Mouse (Mus musculus) embryonic facial prominence, embryonic 13.5 days (tissue): ENCODE data around the gene Cux2. TPM values are rescaled to one million over a fixed set of nuclear protein-coding genes. Genes with fewer than 3 reads are reported as not detected.

Experiments used
- ATAC-seq: fragments of 200-750 bp; cut with Nextera tagmentation; 2 replicates; pipeline ENCODE4 v1.8.0; 2017; ENCODE audit warnings: low read depth; ENCODE audit not compliant: insufficient number of reproducible peaks, insufficient read depth, low FRiP score, low TSS enrichment
- H3K27ac ChIP-seq: fragments of 300-500 bp; sonication (generic); 2 replicates; pipeline ENCODE4 v1.5.1; 2015; ENCODE audit warnings: moderate library complexity, mild to moderate bottlenecking, inconsistent platforms
- H3K27me3 ChIP-seq: fragments of 300-500 bp; sonication (generic); 2 replicates; pipeline ENCODE4 v1.6.1; 2015; ENCODE audit warnings: mild to moderate bottlenecking, inconsistent platforms
- H3K36me3 ChIP-seq: fragments of 300-500 bp; sonication (generic); 2 replicates; pipeline ENCODE4 v1.6.1; 2015; ENCODE audit warnings: mild to moderate bottlenecking, inconsistent platforms
- H3K4me1 ChIP-seq: fragments of 300-500 bp; sonication (generic); 2 replicates; pipeline ENCODE4 v1.6.1; 2015; ENCODE audit warnings: inconsistent platforms
- H3K4me2 ChIP-seq: fragments of 300-500 bp; sonication (generic); 2 replicates; pipeline ENCODE4 v1.6.1; 2015; ENCODE audit warnings: moderate library complexity, mild to moderate bottlenecking, inconsistent platforms
- H3K4me3 ChIP-seq: fragments of 300-500 bp; sonication (generic); 2 replicates; pipeline ENCODE4 v1.5.1; 2015; ENCODE audit warnings: mild to moderate bottlenecking, inconsistent platforms
- H3K9ac ChIP-seq: fragments of 300-500 bp; sonication (generic); 2 replicates; pipeline ENCODE4 v1.6.1; 2015; ENCODE audit warnings: mild to moderate bottlenecking, inconsistent platforms
- H3K9me3 ChIP-seq: fragments of 300-500 bp; sonication (generic); 2 replicates; pipeline ENCODE4 v1.6.1; 2016; ENCODE audit warnings: inconsistent platforms
- WGBS: fragments of 180-500 bp; shearing (Covaris S2); methylation state at CpG from one replicate; pipeline ENCODE4 v1.1.7; 2015; ENCODE audit warnings: mixed read lengths; 5-methylcytosine and 5-hydroxymethylcytosine counted together
- polyA plus RNA-seq: library from polyadenylated mRNA; unstranded; fragments of >200 nt; fragmentation: Nextera tagmentation; extraction: Ambion mirVana; gene quantifications from 2 replicates; pipeline ENCODE4 v1.2.1, GENCODE M21; 2015

Gene Cux2
- polyA plus RNA-seq, 1 experiment from 2014 or later, result 4.0 TPM

- no peak overlapping the region for H3K4me3 ChIP-seq
- peaks cover 16% of the 10 kb centered on the region for H3K4me1 ChIP-seq
- 43% methylated on average over 11 of the region's 11 CpGs for WGBS
- no peaks in the 10 kb centered on the region for H3K9me3 ChIP-seq
- peak; percentile 71 for ATAC-seq
- H3K27me3 ChIP-seq, result no peaks in the 10 kb centered on the region
- no peak overlapping the region for H3K27ac ChIP-seq
- H3K4me2 ChIP-seq, result no peak overlapping the region
- H3K9ac ChIP-seq, result no peak overlapping the region
- no peaks in the 10 kb centered on the region for H3K36me3 ChIP-seq
Measured at GRCm38 (mm10) chr5:122080930-122081329, 31.0 kb upstream of the Cux2 start.

GRCm38 (mm10) chr5:122079796-122080195, 29.9 kb upstream of the Cux2 start:
- Histone ChIP-seq H3K27me3 (no peaks in the 10 kb centered on the region), H3K4me1 (peaks cover 14% of the 10 kb centered on the region), H3K9me3 (no peaks in the 10 kb centered on the region), H3K9ac (no peak overlapping the region), H3K27ac (no peak overlapping the region), H3K4me3 (no peak overlapping the region), H3K36me3 (no peaks in the 10 kb centered on the region), H3K4me2 (no peak overlapping the region)
- ATAC-seq, result no peak
- WGBS, result 77% methylated on average over 7 of the region's 7 CpGs

- no peak for ATAC-seq
- 73% methylated on average over 4 of the region's 4 CpGs for WGBS
Measured at GRCm38 (mm10) chr5:122077244-122077643, 27.3 kb upstream of the Cux2 start.

GRCm38 (mm10) chr5:122075736-122076135, 25.8 kb upstream of the Cux2 start:
- Histone ChIP-seq H3K4me2 (no peak overlapping the region), H3K9ac (no peak overlapping the region), H3K27me3 (no peaks in the 10 kb centered on the region), H3K4me3 (no peak overlapping the region), H3K36me3 (no peaks in the 10 kb centered on the region), H3K9me3 (no peaks in the 10 kb centered on the region), H3K4me1 (peaks cover 14% of the 10 kb centered on the region), H3K27ac (no peak overlapping the region)
- WGBS, result 58% methylated on average over 3 of the region's 3 CpGs
- no peak for ATAC-seq

More at GRCm38 (mm10) chr5:122077244-122077643, 27.3 kb upstream of the Cux2 start:
- H3K36me3 ChIP-seq, result no peaks in the 10 kb centered on the region
- H3K4me3 ChIP-seq, result no peak overlapping the region
- H3K4me1 ChIP-seq, result peaks cover 17% of the 10 kb centered on the region
- H3K4me2 ChIP-seq, result no peak overlapping the region
- no peak overlapping the region for H3K9ac ChIP-seq
- no peaks in the 10 kb centered on the region for H3K27me3 ChIP-seq
- no peak overlapping the region for H3K27ac ChIP-seq
- no peaks in the 10 kb centered on the region for H3K9me3 ChIP-seq

- Histone ChIP-seq H3K27ac (no peak overlapping the region), H3K4me3 (no peak overlapping the region), H3K9ac (no peak overlapping the region), H3K9me3 (no peaks in the 10 kb centered on the region), H3K27me3 (no peaks in the 10 kb centered on the region), H3K4me1 (0 out of 2 replicates have a peak, but pooled peaks cover 3% of the 10 kb centered on the region), H3K4me2 (no peak overlapping the region), H3K36me3 (no peaks in the 10 kb centered on the region)
- WGBS, result 76% methylated on average over 4 of the region's 4 CpGs
- no peak for ATAC-seq
Measured at GRCm38 (mm10) chr5:122071997-122072396, 22.1 kb upstream of the Cux2 start.

GRCm38 (mm10) chr5:122070963-122071800, 21.3 kb upstream of the Cux2 start:
- no peak overlapping the region for H3K4me3 ChIP-seq
- H3K27me3 ChIP-seq, result no peaks in the 10 kb centered on the region
- H3K27ac ChIP-seq, result no peak overlapping the region
- 83% methylated on average over 16 of the region's 16 CpGs for whole genome bisulfite sequencing
- H3K4me1 ChIP-seq, result 0 out of 2 replicates have a peak, but pooled peaks cover 3% of the 10 kb centered on the region
- no peak for ATAC-seq
- H3K9me3 ChIP-seq, result no peaks in the 10 kb centered on the region
- no peaks in the 10 kb centered on the region for H3K36me3 ChIP-seq
- no peak overlapping the region for H3K4me2 ChIP-seq
- H3K9ac ChIP-seq, result no peak overlapping the region

- 76% methylated on average over 13 of the region's 13 CpGs for WGBS
Measured at GRCm38 (mm10) chr5:122068563-122068962, 18.7 kb upstream of the Cux2 start.

GRCm38 (mm10) chr5:122063204-122063933, 13.5 kb upstream of the Cux2 start:
- 71% methylated on average over 25 of the region's 25 CpGs for WGBS
- Histone ChIP-seq H3K9me3 (no peaks in the 10 kb centered on the region), H3K27me3 (0 out of 2 replicates have a peak, but pooled peaks cover 4% of the 10 kb centered on the region), H3K27ac (no peak overlapping the region), H3K9ac (no peak overlapping the region), H3K4me1 (peaks cover 18% of the 10 kb centered on the region), H3K4me3 (no peak overlapping the region), H3K4me2 (no peak overlapping the region), H3K36me3 (no peaks in the 10 kb centered on the region)
- ATAC-seq, result no peak

More at GRCm38 (mm10) chr5:122068563-122068962, 18.7 kb upstream of the Cux2 start:
- Histone ChIP-seq H3K9ac (no peak overlapping the region), H3K4me2 (no peak overlapping the region), H3K36me3 (no peaks in the 10 kb centered on the region), H3K9me3 (no peaks in the 10 kb centered on the region), H3K4me3 (no peak overlapping the region), H3K27ac (no peak overlapping the region), H3K4me1 (0 out of 2 replicates have a peak, but pooled peaks cover 3% of the 10 kb centered on the region), H3K27me3 (no peaks in the 10 kb centered on the region)
- ATAC-seq, result no peak

- Histone ChIP-seq H3K27me3 (0 out of 2 replicates have a peak, but pooled peaks cover 4% of the 10 kb centered on the region), H3K9ac (no peak overlapping the region), H3K27ac (no peak overlapping the region), H3K36me3 (no peaks in the 10 kb centered on the region), H3K9me3 (0 out of 2 replicates have a peak, but pooled peaks cover 1% of the 10 kb centered on the region), H3K4me2 (peak overlapping the region; percentile 22), H3K4me1 (peaks cover 18% of the 10 kb centered on the region), H3K4me3 (no peak overlapping the region)
- 28% methylated on average over 12 of the region's 12 CpGs for WGBS
- ATAC-seq, result no peak
Measured at GRCm38 (mm10) chr5:122062479-122062878, 12.6 kb upstream of the Cux2 start.

- Histone ChIP-seq H3K27me3 (0 out of 2 replicates have a peak, but pooled peaks cover 4% of the 10 kb centered on the region), H3K4me2 (peak overlapping the region; percentile 3), H3K9me3 (0 out of 2 replicates have a peak, but pooled peaks cover 2% of the 10 kb centered on the region), H3K4me3 (no peak overlapping the region), H3K36me3 (no peaks in the 10 kb centered on the region), H3K4me1 (peaks cover 18% of the 10 kb centered on the region), H3K27ac (no peak overlapping the region), H3K9ac (no peak overlapping the region)
- no peak for ATAC-seq
- 27% methylated on average over 12 of the region's 12 CpGs for WGBS
Measured at GRCm38 (mm10) chr5:122060767-122061333, 10.9 kb upstream of the Cux2 start.
